Mouse (Mus musculus): ENCODE results near the gene Nhs. TPM values are rescaled to one million over a fixed set of nuclear protein-coding genes. Genes with fewer than 3 reads are reported as not detected.
"Not testable (repeated sequence)": the region's sequence is repeated elsewhere in the genome, so short reads cannot be mapped to it uniquely, and the experiment has no call there.

The Nhs gene
- polyA plus RNA-seq, 1 experiment: 0.62 TPM

DNA sequence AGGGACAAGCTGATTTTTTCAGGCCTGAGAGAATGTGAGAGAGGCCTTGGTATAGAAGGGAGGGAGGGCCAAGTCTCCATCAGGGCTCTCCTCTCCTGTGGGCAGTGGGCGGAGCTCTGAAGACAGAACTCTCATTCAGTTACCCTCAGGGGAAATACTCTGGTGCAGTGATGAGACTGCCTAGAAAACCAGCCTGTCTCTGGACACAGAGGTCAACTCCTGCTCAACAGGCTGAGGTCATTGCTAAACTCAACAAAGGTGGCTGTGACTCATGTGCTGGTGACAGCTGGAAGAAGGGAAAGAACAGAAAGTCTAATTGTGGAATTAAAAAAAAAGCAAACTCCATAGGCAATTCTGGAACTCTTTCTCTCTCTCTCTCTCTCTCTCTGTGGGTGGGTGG, 282.4 kb downstream of the Nhs start:
- Histone ChIP-seq H3K4me1 (ENCODE audit: control insufficient read depth, insufficient read depth, insufficient read length, low read length) (no peaks in the 10 kb centered on the region), H3K36me3 (ENCODE audit: control insufficient read depth, insufficient read depth, low read length) (no peaks in the 10 kb centered on the region), H3K27ac (ENCODE audit: insufficient read depth, low read depth, low read length) (no peak overlapping the region), H3K27me3 (ENCODE audit: control insufficient read depth, insufficient read depth, low read length) (no peaks in the 10 kb centered on the region), H3K4me3 (ENCODE audit: low read depth, low read length) (no peak overlapping the region)
- WGBS: 100% methylated on average over 1 of the region's 1 CpGs
- TF ChIP-seq CTCF (IDR thresholded peaks at IDR 0.05; ENCODE audit: extremely low read depth, insufficient read length, insufficient replicate concordance, low read depth, low read length) (no peak), POLR2A (IDR thresholded peaks at IDR 0.05; ENCODE audit: low read depth, low read length) (no peak)

DNA sequence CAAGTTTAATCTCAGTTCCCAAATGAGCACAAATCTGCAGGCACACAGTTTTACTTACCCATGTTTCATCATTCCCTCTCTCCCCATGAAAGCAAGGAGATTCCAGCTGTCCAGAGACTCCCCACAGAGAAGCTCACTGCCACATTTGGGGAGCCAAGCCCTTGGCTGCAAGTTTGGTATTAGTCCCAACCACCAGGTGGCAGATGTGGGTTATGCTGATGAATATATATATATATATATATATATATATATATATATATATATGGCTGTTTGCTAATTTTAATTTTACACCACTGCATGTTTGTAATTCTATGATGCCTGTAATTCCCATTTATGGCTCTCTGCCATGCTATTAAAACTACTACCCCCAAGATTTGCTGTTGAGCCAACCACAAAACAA, 286.0 kb downstream of the Nhs start:
- TF ChIP-seq CTCF (IDR thresholded peaks at IDR 0.05; ENCODE audit: extremely low read depth, insufficient read length, insufficient replicate concordance, low read depth, low read length) (no peak), POLR2A (IDR thresholded peaks at IDR 0.05; ENCODE audit: low read depth, low read length) (no peak)
- no peak overlapping the region for H3K4me3 ChIP-seq (ENCODE audit: low read depth, low read length)
- no peaks in the 10 kb centered on the region for H3K36me3 ChIP-seq (ENCODE audit: control insufficient read depth, insufficient read depth, low read length)
- H3K4me1 ChIP-seq (ENCODE audit: control insufficient read depth, insufficient read depth, insufficient read length, low read length): no peaks in the 10 kb centered on the region
- H3K27me3 ChIP-seq (ENCODE audit: control insufficient read depth, insufficient read depth, low read length): no peaks in the 10 kb centered on the region
- no peak overlapping the region for H3K27ac ChIP-seq (ENCODE audit: insufficient read depth, low read depth, low read length)

DNA sequence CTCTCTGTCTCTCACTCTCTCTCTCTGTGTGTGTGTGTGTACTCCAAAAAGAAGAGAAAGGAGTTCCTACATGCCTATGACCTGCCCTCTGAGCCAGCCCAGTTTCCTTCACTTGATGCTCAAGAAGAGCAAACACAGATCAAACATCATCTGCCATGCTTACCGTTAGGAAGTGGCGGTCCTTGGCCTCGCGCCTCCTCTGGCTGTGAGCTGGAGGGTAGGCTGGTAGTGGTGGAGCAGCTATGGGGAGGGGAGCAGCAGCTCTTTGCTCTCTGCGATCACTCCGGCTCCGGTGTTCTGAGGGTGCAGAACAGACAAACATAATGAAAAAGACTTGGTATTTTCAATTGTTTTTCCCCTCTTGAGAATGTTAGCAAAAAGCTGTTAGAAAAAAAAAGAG, 288.2 kb downstream of the Nhs start:
- 81% methylated on average over 7 of the region's 7 CpGs for WGBS
- Histone ChIP-seq H3K4me3 (ENCODE audit: low read depth, low read length) (no peak overlapping the region), H3K27ac (ENCODE audit: insufficient read depth, low read depth, low read length) (no peak overlapping the region), H3K27me3 (ENCODE audit: control insufficient read depth, insufficient read depth, low read length) (no peaks in the 10 kb centered on the region), H3K36me3 (ENCODE audit: control insufficient read depth, insufficient read depth, low read length) (no peaks in the 10 kb centered on the region), H3K4me1 (ENCODE audit: control insufficient read depth, insufficient read depth, insufficient read length, low read length) (no peaks in the 10 kb centered on the region)
- no peak for TF ChIP-seq POLR2A (IDR thresholded peaks at IDR 0.05; ENCODE audit: low read depth, low read length)
- no peak for TF ChIP-seq CTCF (IDR thresholded peaks at IDR 0.05; ENCODE audit: extremely low read depth, insufficient read length, insufficient replicate concordance, low read depth, low read length)

DNA sequence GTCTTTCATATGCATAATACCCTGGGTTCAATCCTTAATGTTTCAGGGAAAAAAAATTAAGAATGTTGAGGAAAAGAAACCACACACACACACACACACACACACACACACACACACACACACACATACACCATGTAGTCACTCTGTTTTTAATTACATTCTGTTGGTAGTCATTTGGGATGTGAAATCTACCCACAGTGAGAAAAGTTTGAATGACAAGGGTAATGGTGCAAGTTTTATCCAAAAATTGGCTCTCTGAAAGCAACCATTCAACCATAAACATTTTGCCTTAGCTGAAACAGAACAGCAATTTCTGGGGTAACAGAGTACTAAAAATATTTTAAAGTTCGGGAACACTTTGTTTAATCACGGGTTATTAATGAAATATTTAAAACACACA, 303.9 kb downstream of the Nhs start:
- H3K27ac ChIP-seq (ENCODE audit: insufficient read depth, low read depth, low read length): no peak overlapping the region
- H3K4me3 ChIP-seq (ENCODE audit: low read depth, low read length): no peak overlapping the region
- TF ChIP-seq CTCF (IDR thresholded peaks at IDR 0.05; ENCODE audit: extremely low read depth, insufficient read length, insufficient replicate concordance, low read depth, low read length): no peak
- TF ChIP-seq POLR2A (IDR thresholded peaks at IDR 0.05; ENCODE audit: low read depth, low read length): no peak
- 83% methylated on average over 2 of the region's 2 CpGs for WGBS
- no peaks in the 10 kb centered on the region for H3K4me1 ChIP-seq (ENCODE audit: control insufficient read depth, insufficient read depth, insufficient read length, low read length)
- no peaks in the 10 kb centered on the region for H3K36me3 ChIP-seq (ENCODE audit: control insufficient read depth, insufficient read depth, low read length)
- no peaks in the 10 kb centered on the region for H3K27me3 ChIP-seq (ENCODE audit: control insufficient read depth, insufficient read depth, low read length)

DNA sequence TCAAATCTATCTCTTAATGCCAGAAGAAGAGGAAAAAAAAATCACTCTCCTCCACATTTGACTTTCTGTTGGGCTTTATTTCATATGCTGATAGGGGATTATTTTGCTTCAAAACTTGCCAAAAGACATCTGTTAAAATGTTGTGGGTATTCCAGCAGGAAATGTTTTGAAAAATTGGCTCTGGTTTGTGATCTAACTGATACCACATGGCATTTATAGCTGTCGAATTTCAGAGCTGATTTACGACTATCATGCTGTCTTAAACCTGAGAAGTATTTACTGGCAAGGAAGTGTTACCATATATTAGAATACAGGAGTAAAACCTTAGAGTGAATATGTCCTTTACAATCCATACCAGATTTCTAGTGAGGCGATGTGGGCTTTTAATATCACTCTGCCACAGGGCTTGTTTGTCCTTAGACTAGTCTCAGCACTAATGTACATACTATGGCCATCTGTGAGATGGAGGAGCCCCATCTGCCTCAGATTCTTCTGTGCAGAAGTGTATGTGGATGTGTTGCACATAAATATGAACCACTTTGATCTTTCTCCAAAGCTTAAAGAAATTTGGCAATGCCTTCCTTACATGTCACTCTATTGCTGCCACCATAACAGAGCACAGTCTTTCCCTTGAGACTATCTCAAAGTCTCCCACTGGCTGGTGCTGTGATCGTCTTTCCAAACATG, 305.8 kb downstream of the Nhs start:
- no peak overlapping the region for H3K27ac ChIP-seq (ENCODE audit: insufficient read depth, low read depth, low read length)
- 56% methylated on average over 4 of the region's 4 CpGs for WGBS

DNA sequence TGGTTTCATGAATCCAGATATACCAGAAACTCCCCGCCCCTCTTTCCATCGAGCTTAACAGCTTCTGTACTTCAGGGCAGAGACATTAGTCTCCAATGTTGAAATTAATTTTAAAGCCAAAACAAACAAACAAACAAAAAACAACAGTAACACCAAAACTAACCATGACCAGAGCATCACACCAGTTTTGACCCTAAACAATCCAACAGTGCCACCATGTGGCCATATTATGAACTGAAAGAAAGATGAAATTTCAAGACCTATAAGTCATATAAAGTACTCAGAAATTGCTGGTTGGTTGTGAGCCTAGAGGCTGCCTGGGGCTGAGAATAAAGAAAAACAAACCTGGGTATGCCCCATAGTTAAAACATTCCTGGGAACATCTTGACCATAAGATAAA, 333.3 kb downstream of the Nhs start:
- WGBS: 23% methylated on average over 2 of the region's 2 CpGs
- not testable (repeated sequence) for H3K4me1 ChIP-seq (ENCODE audit: control insufficient read depth, insufficient read depth, insufficient read length, low read length); H3K27me3 ChIP-seq (ENCODE audit: control insufficient read depth, insufficient read depth, low read length); H3K4me3 ChIP-seq (ENCODE audit: low read depth, low read length); H3K36me3 ChIP-seq (ENCODE audit: control insufficient read depth, insufficient read depth, low read length); H3K27ac ChIP-seq (ENCODE audit: insufficient read depth, low read depth, low read length)

More for the DNA sequence above, 305.8 kb downstream of the Nhs start:
- no peaks in the 10 kb centered on the region for H3K27me3 ChIP-seq (ENCODE audit: control insufficient read depth, insufficient read depth, low read length)
- H3K4me3 ChIP-seq (ENCODE audit: low read depth, low read length): no peak overlapping the region
- no peaks in the 10 kb centered on the region for H3K36me3 ChIP-seq (ENCODE audit: control insufficient read depth, insufficient read depth, low read length)
- TF ChIP-seq POLR2A (IDR thresholded peaks at IDR 0.05; ENCODE audit: low read depth, low read length): no peak
- TF ChIP-seq CTCF (IDR thresholded peaks at IDR 0.05; ENCODE audit: extremely low read depth, insufficient read length, insufficient replicate concordance, low read depth, low read length): no peak
- no peaks in the 10 kb centered on the region for H3K4me1 ChIP-seq (ENCODE audit: control insufficient read depth, insufficient read depth, insufficient read length, low read length)

DNA sequence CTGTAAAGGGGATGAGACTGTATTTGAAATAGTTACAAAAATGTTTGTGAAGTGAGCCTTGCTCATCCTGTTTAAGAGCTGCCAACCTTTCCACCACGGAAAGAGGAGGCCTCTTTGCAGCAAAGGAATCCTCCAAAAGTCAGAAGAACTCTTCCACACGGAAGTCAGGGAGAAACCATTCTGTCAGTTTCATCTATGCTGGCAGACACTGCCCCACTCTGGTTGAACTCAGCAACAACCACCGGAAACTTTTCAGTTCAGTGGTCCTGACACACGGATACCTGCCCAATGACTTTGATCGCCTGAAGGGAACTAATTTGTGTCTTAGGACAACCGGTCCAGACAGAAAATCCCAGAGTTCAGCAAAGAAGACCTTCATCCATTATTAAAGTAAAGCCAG, 369.3 kb downstream of the Nhs start:
- no peak overlapping the region for H3K4me3 ChIP-seq (ENCODE audit: low read depth, low read length)
- 25% methylated on average over 6 of the region's 6 CpGs for WGBS
- H3K36me3 ChIP-seq (ENCODE audit: control insufficient read depth, insufficient read depth, low read length): no peaks in the 10 kb centered on the region
- no peak for TF ChIP-seq CTCF (IDR thresholded peaks at IDR 0.05; ENCODE audit: extremely low read depth, insufficient read length, insufficient replicate concordance, low read depth, low read length)
- no peak for TF ChIP-seq POLR2A (IDR thresholded peaks at IDR 0.05; ENCODE audit: low read depth, low read length)
- no peaks in the 10 kb centered on the region for H3K4me1 ChIP-seq (ENCODE audit: control insufficient read depth, insufficient read depth, insufficient read length, low read length)
- no peaks in the 10 kb centered on the region for H3K27me3 ChIP-seq (ENCODE audit: control insufficient read depth, insufficient read depth, low read length)
- H3K27ac ChIP-seq (ENCODE audit: insufficient read depth, low read depth, low read length): no peak overlapping the region
